Mouse (Mus musculus): ENCODE data around the gene E2f2. TPM values are rescaled to one million over a fixed set of nuclear protein-coding genes. Genes with fewer than 3 reads are reported as not detected.

E2f2 gene
- polyA plus RNA-seq, 3 experiments from 2014 or later = 15.0 to 44.4 (median 16.8) TPM

DNA sequence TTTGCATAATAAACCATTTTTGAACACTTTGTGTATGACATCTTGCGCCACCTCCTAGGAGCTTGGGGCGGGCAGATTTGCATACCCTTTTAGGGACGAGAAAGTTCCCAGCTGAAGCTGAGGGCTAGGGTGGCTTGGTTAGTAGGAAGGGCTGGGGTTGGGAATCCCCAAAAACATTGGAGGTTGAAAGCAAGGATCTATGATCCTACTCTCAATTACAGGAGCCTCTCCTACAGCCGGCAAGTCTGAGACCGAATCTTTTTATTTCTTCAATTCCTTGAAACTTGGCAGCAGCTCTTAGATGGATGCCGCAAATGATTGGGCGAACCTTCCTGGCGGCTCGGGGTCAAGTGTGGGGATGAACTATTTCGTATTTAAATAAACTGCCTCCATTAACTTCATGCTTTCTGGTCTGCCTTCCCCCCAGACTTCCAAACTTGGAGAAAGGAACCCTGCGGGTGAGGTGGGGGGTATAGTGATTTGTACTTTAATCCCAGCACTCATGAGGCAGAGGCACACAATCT, 26.8 kb upstream of the E2f2 start:
- ATAC-seq = no peak

- no peak for ATAC-seq
These were observed 26.0 kb upstream of the E2f2 start for GRCm38 (mm10) chr4:136145991-136146711.

DNA sequence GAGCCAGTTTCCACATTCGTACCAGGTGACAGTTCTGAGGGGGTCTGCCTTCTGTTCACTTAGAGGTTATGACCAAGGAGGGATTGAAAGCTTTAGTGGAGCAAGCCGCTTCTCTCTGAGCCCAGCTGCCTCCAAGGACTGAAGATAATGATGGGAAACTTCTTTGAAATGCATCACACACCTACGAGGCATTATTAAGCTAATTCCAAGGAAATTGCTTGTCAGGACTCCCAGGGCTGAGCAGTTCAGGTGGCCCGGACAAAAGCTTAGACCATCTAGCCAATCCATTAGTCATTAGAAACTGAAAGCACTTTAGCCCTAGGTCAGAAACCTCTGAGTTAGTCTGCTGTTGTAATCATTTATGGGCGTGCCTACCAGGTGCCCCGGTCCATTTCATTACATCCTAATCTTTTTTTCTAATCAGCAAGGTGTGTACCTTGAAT, 25.5 kb upstream of the E2f2 start:
- no peak for ATAC-seq

- ATAC-seq = peak; percentile 70
These were observed 24.6 kb upstream of the E2f2 start for GRCm38 (mm10) chr4:136147436-136148135.

- ATAC-seq = no peak
These were observed 23.7 kb upstream of the E2f2 start for GRCm38 (mm10) chr4:136148342-136149044.

DNA sequence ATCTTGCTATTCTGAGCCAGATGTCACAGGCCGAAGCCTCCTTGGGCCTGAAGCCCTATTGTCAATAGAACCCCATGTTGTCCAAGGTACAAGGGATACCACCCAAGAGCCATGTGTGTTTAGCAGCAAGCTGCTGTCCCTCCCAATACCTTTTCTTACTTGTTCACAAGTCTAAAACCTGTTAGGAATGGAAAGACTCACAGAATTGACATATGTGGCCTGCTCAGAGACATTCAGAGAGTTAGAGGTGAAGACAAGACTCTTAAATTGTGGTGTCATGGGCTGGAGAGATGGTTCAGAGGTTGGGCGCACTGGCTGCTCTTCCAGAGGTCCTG, 23.2 kb upstream of the E2f2 start:
- no peak for ATAC-seq

GRCm38 (mm10) chr4:136149734-136150133, 22.5 kb upstream of the E2f2 start:
- ATAC-seq = no peak

DNA sequence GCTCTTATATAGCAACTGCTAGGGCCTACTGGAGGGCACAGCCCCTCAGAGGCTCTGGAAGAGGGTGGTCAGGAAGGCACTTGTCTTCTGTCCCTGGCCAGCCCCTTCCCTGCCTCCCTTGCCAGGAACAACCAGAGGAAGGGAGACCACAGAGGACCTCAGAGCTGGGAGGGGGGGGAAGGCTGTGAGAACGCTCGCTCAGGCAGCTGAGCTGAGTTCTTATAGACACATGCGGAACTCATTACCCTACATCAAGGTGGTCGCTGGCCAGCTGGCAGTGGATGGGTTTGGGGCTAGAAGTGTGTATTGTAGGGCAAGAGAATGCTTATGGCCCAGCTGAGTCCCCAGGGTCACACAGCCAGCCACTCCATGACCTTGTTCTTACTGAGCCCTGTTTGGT, 21.6 kb upstream of the E2f2 start:
- no peak for ATAC-seq

DNA sequence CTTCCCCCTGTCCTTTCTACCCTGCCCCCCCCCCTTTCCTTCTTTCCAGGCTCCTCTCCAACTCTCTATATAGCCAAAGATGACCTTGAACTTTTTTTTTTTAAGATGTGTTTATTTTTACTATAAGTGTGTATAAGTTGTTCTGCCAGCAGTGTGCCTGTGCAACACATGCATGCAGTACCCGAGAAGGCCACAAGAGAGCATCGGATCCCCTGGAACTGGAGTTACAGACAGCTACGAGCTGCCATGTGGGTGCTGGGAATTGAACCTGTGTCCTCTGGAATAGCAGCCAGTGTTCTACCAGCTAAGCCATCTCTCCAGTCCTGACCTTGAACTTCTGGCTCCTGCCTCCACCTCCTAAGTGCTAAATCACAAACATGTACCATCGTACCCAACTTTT, 19.4 kb upstream of the E2f2 start:
- ATAC-seq = no peak

- ATAC-seq = no peak
These were observed 17.7 kb upstream of the E2f2 start for GRCm38 (mm10) chr4:136154462-136154861.

- no peak for ATAC-seq
These were observed 13.7 kb upstream of the E2f2 start for GRCm38 (mm10) chr4:136158498-136158897.

DNA sequence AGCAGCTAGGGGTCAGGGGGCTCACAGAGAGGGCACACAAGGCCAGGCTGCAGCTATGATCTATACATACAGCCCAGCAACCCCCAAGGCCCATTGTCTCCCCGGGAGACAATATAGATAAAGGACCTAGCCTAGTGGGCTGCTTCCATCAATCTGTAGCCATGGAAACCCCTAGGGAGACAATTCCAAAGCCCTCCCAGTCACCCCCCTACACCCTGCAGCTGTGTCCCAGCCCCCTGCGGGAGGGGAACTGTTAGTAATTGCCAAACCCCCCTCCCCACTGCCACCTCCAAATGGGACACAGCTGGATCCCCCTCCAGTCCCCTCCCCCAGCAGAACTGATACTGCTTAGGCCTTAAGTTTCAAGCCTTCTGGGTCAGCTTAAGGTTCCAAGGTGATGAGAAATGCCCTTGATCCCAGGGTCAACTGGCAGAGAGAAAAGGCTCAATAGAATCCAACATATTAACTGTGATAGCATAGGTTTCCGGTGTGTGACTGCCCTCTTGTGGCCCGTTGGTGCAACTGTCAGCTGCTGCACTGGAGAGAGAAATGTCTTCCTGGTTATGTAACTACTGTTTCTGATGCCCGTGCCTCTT, 12.3 kb upstream of the E2f2 start:
- peak; percentile 89 for ATAC-seq

DNA sequence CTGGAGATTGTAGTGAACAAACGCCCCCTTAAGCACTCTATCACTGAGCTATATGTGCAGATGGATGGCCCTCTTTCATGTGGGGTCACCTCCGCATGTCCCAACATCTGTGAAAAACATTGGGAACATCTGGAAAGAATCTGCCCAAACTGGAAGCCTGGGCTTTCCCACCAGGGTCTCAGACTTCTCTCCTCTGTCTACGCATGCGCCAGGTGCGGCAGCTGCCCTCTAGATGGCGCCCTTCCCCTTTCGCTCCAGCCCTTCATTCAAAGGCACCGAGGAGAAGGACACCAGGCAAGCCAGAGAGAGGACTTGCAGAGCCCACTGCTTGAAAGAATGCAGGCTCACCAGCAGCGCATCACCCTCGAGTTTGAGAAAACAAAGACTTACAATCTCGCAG, 8.7 kb upstream of the E2f2 start:
- peak; percentile 65 for ATAC-seq

- no peak for ATAC-seq
These were observed 7.2 kb upstream of the E2f2 start for GRCm38 (mm10) chr4:136164981-136165380.

- ATAC-seq = no peak
These were observed 4.5 kb upstream of the E2f2 start for GRCm38 (mm10) chr4:136167701-136168100.

GRCm38 (mm10) chr4:136170401-136170800, 1.8 kb upstream of the E2f2 start:
- no peak for ATAC-seq

DNA sequence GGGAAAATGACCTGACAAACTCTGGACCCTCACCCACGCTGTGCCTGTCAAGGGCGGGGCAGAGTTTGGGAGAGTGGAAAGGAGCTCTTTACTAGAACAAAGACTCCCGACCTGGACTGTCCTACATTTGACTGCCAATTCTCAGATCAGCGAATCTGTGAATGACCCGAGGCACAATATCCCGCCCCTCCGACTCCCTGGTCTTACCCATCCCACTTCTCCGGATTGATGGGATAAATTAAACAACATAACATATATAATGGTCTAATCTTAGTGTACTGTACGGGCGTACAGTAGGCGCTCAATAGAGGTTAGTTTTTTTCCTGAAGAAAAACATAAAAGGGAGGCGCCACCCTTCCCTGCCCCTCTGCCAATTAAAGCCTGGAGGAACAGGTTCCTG, 739 bp upstream of the E2f2 start:
- no peak for ATAC-seq

GRCm38 (mm10) chr4:136172542-136173209, 482 bp downstream of the E2f2 start:
- no peak for ATAC-seq

- no peak for ATAC-seq
These were observed 1.1 kb downstream of the E2f2 start for GRCm38 (mm10) chr4:136173210-136173715.

DNA sequence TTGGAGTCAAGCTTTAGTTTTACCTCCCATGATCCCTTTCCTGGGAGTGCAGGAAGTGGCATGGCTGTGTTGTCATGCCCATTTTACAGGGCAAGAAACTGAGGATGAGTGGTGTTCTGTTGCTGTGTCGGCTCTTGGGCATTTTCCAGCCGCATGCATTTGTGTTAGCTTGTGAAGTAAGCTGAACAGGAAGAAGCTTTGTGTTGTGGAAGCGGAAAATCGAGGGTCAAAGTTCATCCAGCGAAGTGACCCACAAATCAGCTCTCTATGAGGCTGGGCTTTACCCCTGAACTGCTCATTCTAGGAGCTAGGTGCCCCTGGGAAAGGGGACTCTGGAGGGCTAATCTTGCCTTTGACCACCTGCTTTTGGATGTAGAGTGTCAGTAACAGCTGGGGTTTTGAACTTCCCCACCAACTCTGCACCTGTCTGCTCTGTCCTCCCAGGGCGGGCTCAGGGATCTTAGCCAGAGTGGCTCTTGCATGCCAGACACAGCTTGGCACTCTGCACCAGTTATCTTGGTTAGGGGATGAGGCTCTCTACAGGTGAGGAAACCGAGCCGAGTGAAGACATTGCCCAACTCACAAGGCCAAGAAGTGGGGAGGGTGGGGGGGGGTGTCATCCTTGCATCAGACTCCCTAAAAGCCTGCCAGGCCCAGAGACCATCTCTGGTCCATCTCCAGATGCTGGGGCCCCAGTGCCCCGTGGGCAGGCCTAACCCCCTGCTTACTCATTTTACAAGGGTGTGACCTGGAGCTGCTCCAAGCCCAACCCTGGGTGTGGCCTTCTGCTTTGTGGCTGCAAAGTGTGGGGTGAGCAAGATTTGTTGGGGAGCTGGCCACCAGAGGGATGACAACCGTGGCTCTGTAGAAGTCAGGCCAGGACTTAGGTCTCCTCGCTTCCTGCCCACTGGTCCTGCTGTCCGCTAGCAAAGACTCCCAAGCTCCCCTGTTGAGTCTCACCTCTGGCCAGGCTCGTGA, 2.3 kb downstream of the E2f2 start:
- no peak for ATAC-seq

- ATAC-seq = no peak
These were observed 3.9 kb downstream of the E2f2 start for GRCm38 (mm10) chr4:136176022-136176552.

Measured in inflammation-experienced regulatory T-cells, adult 6 months (primary cell).